25 mouse cellular contexts compared by ENCODE assay signal in the genomic region with DNA sequence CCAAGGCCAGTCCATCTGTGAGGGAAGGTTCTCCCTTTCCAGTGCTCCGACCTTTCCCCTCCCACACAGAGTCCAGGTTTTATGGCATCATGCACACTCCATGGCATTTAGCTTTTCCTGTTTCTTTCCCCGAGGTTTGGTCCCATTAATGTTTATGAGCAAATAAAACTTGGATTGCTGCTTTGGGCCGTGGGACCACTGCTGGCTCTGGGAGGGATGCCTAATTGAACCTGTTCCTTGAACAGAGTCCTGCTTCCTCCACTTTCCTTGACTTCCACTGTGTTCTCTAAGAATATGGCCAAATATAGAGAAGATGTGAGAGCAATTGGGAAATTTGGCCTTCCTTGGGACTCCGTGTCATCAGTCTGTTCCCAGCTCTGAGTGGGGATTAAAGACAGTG.
"Had no signal": no experiment of that assay in that cellular context is flagged by ENCODE, and none has a peak within 500 bp of the region (broad histone marks: within the 10 kb centered on the region; RNA-seq: fewer than 3 reads in every experiment).

No protein-coding gene starts in this region.

- H3K9ac ChIP-seq: forebrain, postnatal 0 days; heart, embryonic 12.5 days; hindbrain, embryonic 12.5 days; hindbrain, embryonic 14.5 days; limb, embryonic 15.5 days; liver, embryonic 13.5 days; liver, embryonic 15.5 days had no signal

- H3K27ac ChIP-seq: gastrocnemius, adult 2 months; heart, embryonic 10.5 days; hindbrain, embryonic 10.5 days; hindbrain, embryonic 12.5 days; hindbrain, embryonic 14.5 days; layer of hippocampus, adult 2 months; left cerebral cortex, adult 2 months; limb, embryonic 15.5 days; liver, embryonic 13.5 days; liver, embryonic 15.5 days had no signal

- H3K9me3 ChIP-seq: hindbrain, embryonic 10.5 days; hindbrain, embryonic 12.5 days; limb, embryonic 15.5 days; liver, embryonic 13.5 days; liver, embryonic 15.5 days had no signal

- ATAC-seq: forebrain, postnatal 0 days; hindbrain, embryonic 16.5 days; intestine, embryonic 16.5 days had no signal

- H3K4me1 ChIP-seq: heart, embryonic 12.5 days; hindbrain, embryonic 12.5 days; limb, embryonic 15.5 days; liver, embryonic 13.5 days; liver, embryonic 15.5 days had no signal

- H3K36me3 ChIP-seq: heart, embryonic 10.5 days; heart, embryonic 12.5 days; hindbrain, embryonic 10.5 days; hindbrain, embryonic 12.5 days; limb, embryonic 15.5 days; liver, embryonic 13.5 days; liver, embryonic 15.5 days had no signal

- H3K4me3 ChIP-seq: gastrocnemius, adult 2 months; heart, embryonic 10.5 days; heart, embryonic 12.5 days; hindbrain, embryonic 10.5 days; hindbrain, embryonic 12.5 days; layer of hippocampus, adult 2 months; left cerebral cortex, adult 2 months; limb, embryonic 15.5 days; liver, embryonic 13.5 days; liver, embryonic 15.5 days had no signal

- DNase-seq: forebrain, postnatal 0 days; gastrocnemius, adult 2 months; gastrocnemius, postnatal 10 days; gastrocnemius, postnatal 25 days; heart, adult 18-20 months; heart, postnatal 10 days; heart, postnatal 4 days; kidney, adult 11 months; kidney, adult 8-10 months; kidney, postnatal 10 days; kidney, postnatal 25 days; kidney, postnatal 4 days; liver, embryonic 13.5 days had no signal

- H3K27me3 ChIP-seq: heart, embryonic 12.5 days; hindbrain, embryonic 12.5 days; liver, embryonic 13.5 days; liver, embryonic 15.5 days had no signal

- H3K4me2 ChIP-seq: heart, embryonic 12.5 days; hindbrain, embryonic 12.5 days; hindbrain, embryonic 14.5 days; limb, embryonic 15.5 days; liver, embryonic 11.5 days; liver, embryonic 13.5 days; liver, embryonic 15.5 days had no signal
